Mouse (Mus musculus) liver, embryonic 14.5 days (tissue): ENCODE measurements around the gene Lrmp. TPM values are rescaled to one million over a fixed set of nuclear protein-coding genes. Genes with fewer than 3 reads are reported as not detected.
A peak's percentile ranks its signal among the peaks of the same experiment; 100 is the strongest.

Experiments
- ATAC-seq: fragments of 200-750 bp; cut with Nextera tagmentation; 2 replicates; pipeline ENCODE4 v1.8.0; 2017; ENCODE audit warnings: moderate number of reproducible peaks, mild to moderate bottlenecking, moderate library complexity; ENCODE audit not compliant: insufficient read depth
- DNase-seq, 3 experiments: peaks; one replicate each; pipeline ENCODE4 v3.0.0-alpha.2; 2012 to 2013; ENCODE audit warnings: low read depth in 3 of 3, low spot score in 3 of 3
- H3K27ac ChIP-seq: fragments of 300-500 bp; sonication (generic); 2 replicates; pipeline ENCODE4 v1.5.1; 2014; ENCODE audit warnings: moderate library complexity, mild to moderate bottlenecking, control low read depth, inconsistent platforms
- H3K27me3 ChIP-seq: fragments of 300-500 bp; sonication (generic); 2 replicates; pipeline ENCODE4 v1.6.1; 2014; ENCODE audit warnings: mild to moderate bottlenecking, low read length, moderate library complexity; ENCODE audit not compliant: control insufficient read depth, insufficient read depth
- H3K36me3 ChIP-seq: fragments of 300-500 bp; sonication (generic); replicated peaks from 2 replicates; pipeline ENCODE4 v1.6.1; 2014; ENCODE audit warnings: low read depth; ENCODE audit not compliant: control insufficient read depth, insufficient read depth
- H3K4me1 ChIP-seq, 2 experiments: fragments of 200-500 bp in 1 of 2; fragments of 300-500 bp in 1 of 2; sonication (generic) in 1 of 2; replicated peaks; 2 replicates each; pipeline ENCODE4 v1.6.1; 2012 to 2014; ENCODE audit warnings: antibody characterized with exemption in 1 of 2, inconsistent platforms in 1 of 2, low read length in 1 of 2; ENCODE audit not compliant: control insufficient read depth in 2 of 2, insufficient read depth in 2 of 2
- H3K4me2 ChIP-seq: fragments of 300-500 bp; sonication (generic); 2 replicates; pipeline ENCODE4 v1.6.1; 2014; ENCODE audit warnings: low read depth, mild to moderate bottlenecking, control low read depth, moderate library complexity
- H3K4me3 ChIP-seq, 2 experiments: fragments of 200-500 bp in 1 of 2; fragments of 300-500 bp in 1 of 2; sonication (generic) in 1 of 2; 2 replicates each; pipeline ENCODE4 v1.5.1; 2012 to 2014; ENCODE audit warnings: low read depth in 2 of 2, low read length in 2 of 2, mild to moderate bottlenecking in 2 of 2, control low read depth in 1 of 2, inconsistent platforms in 1 of 2, moderate library complexity in 1 of 2; ENCODE audit not compliant: insufficient read depth in 1 of 2
- H3K9ac ChIP-seq: fragments of 300-500 bp; sonication (generic); replicated peaks from 2 replicates; pipeline ENCODE4 v1.6.1; 2014; ENCODE audit warnings: mild to moderate bottlenecking, control low read depth, moderate library complexity
- H3K9me3 ChIP-seq: fragments of 300-500 bp; sonication (generic); 2 replicates; pipeline ENCODE4 v1.6.1; 2016; ENCODE audit warnings: low read length, mixed read lengths; ENCODE audit not compliant: control insufficient read depth
- CTCF ChIP-seq: IDR thresholded peaks from 2 replicates; pipeline ENCODE4 v1.5.1; 2016; ENCODE audit warnings: antibody characterized with exemption, low read depth, control low read depth
- EP300 ChIP-seq: IDR thresholded peaks from 2 replicates; pipeline ENCODE4 v1.6.1; 2016; ENCODE audit warnings: antibody characterized with exemption, low read depth
- WGBS: fragments of 180-500 bp; shearing (Covaris S2); extraction: QIAGEN DNeasy Blood & Tissue Kit; methylation state at CpG from one replicate; pipeline ENCODE4 v1.1.7; 2014; ENCODE audit not compliant: insufficient replicate concordance; 5-methylcytosine and 5-hydroxymethylcytosine counted together
- polyA plus RNA-seq, 2 experiments: library from polyadenylated mRNA; depleted of rRNA in 1 of 2; stranded (reverse) in 1 of 2; unstranded in 1 of 2; fragments of >200 nt; fragmentation: Nextera tagmentation in 1 of 2; extraction: Ambion mirVana in 1 of 2; gene quantifications; 2 replicates each; pipeline versions ENCODE4 v1.2.1 to v1.2.3; 2012 to 2014

Lrmp gene
- polyA plus RNA-seq, 2 experiments = 7.3 to 10.9 TPM

- no peak overlapping the region for H3K4me3 ChIP-seq
- no peak overlapping the region for H3K27ac ChIP-seq
- TF ChIP-seq CTCF (no peak), EP300 (no peak)
- H3K9ac ChIP-seq = no peak overlapping the region
- ATAC-seq (no peak), DNase-seq (no peak)
- H3K27me3 ChIP-seq = no peaks in the 10 kb centered on the region
- H3K9me3 ChIP-seq = no peaks in the 10 kb centered on the region
- no peak overlapping the region for H3K4me2 ChIP-seq
- no peaks in the 10 kb centered on the region for H3K4me1 ChIP-seq
- no peaks in the 10 kb centered on the region for H3K36me3 ChIP-seq
- 63% methylated on average over 5 of the region's 5 CpGs for WGBS
These were observed 45.1 kb downstream of the Lrmp start for GRCm38 (mm10) chr6:145160581-145160980.

GRCm38 (mm10) chr6:145171892-145172606 is 56.6 kb downstream of the Lrmp start:
- Histone ChIP-seq H3K36me3 (no peaks in the 10 kb centered on the region), H3K4me1 (peaks cover 0 to 2% of the 10 kb centered on the region in 2 experiments; a peak in 1 of 4 replicates), H3K27ac (no peak overlapping the region), H3K27me3 (no peaks in the 10 kb centered on the region), H3K9me3 (no peaks in the 10 kb centered on the region), H3K9ac (no peak overlapping the region), H3K4me2 (no peak overlapping the region), H3K4me3 (no peak overlapping the region)
- DNase-seq (no peak), ATAC-seq (no peak)
- 77% methylated on average over 14 of the region's 14 CpGs for WGBS
- TF ChIP-seq CTCF = no peak
- TF ChIP-seq EP300 = no peak

- H3K27me3 ChIP-seq = no peaks in the 10 kb centered on the region
- H3K4me3 ChIP-seq = no peak overlapping the region
- H3K36me3 ChIP-seq = no peaks in the 10 kb centered on the region
- WGBS = 48% methylated on average over 11 of the region's 11 CpGs
- no peaks in the 10 kb centered on the region for H3K9me3 ChIP-seq
- H3K27ac ChIP-seq = no peak overlapping the region
- ATAC-seq (peak; percentile 51; the same call in 1 of the 2 replicates), DNase-seq (no peak)
- H3K4me2 ChIP-seq = no peak overlapping the region
- H3K9ac ChIP-seq = no peak overlapping the region
- peaks cover 0 to 2% of the 10 kb centered on the region in 2 experiments; a peak in 1 of 4 replicates for H3K4me1 ChIP-seq
- TF ChIP-seq EP300 (no peak), CTCF (no peak)
These were observed 58.3 kb downstream of the Lrmp start for GRCm38 (mm10) chr6:145173781-145174191.

- no peak for DNase-seq
- Histone ChIP-seq H3K27ac (no peak overlapping the region), H3K4me3 (no peak overlapping the region), H3K9me3 (no peaks in the 10 kb centered on the region), H3K27me3 (no peaks in the 10 kb centered on the region), H3K36me3 (no peaks in the 10 kb centered on the region), H3K9ac (no peak overlapping the region), H3K4me1 (peaks cover 0 to 2% of the 10 kb centered on the region in 2 experiments; a peak in 1 of 4 replicates), H3K4me2 (no peak overlapping the region)
- WGBS = 48% methylated on average over 9 of the region's 9 CpGs
- no peak for ATAC-seq
- TF ChIP-seq CTCF (no peak), EP300 (no peak)
These were observed 60.1 kb downstream of the Lrmp start for GRCm38 (mm10) chr6:145175571-145175981.

- H3K9me3 ChIP-seq = no peaks in the 10 kb centered on the region
- 71% methylated on average over 10 of the region's 10 CpGs for WGBS
These were observed 61.0 kb downstream of the Lrmp start for GRCm38 (mm10) chr6:145176474-145176873.

More at GRCm38 (mm10) chr6:145176474-145176873, 61.0 kb downstream of the Lrmp start:
- DNase-seq (no peak), ATAC-seq (no peak)
- H3K4me3 ChIP-seq = no peak overlapping the region
- no peaks in the 10 kb centered on the region for H3K36me3 ChIP-seq
- H3K9ac ChIP-seq = no peak overlapping the region
- no peak overlapping the region for H3K27ac ChIP-seq
- H3K27me3 ChIP-seq = no peaks in the 10 kb centered on the region
- TF ChIP-seq CTCF (no peak), EP300 (no peak)
- no peak overlapping the region for H3K4me2 ChIP-seq
- H3K4me1 ChIP-seq = peaks cover 0 to 2% of the 10 kb centered on the region in 2 experiments; a peak in 1 of 4 replicates
